Mouse (Mus musculus) myocyte (in vitro differentiated cells): ENCODE data around the gene Dnah10. TPM values are rescaled to one million over a fixed set of nuclear protein-coding genes. Genes with fewer than 3 reads are reported as not detected.

Experiments
- H3K27me3 ChIP-seq: one replicate; pipeline ENCODE4 v1.6.1; 2011; ENCODE audit not compliant: control insufficient read depth, insufficient read depth, insufficient read length
- H3K36me3 ChIP-seq: one replicate; pipeline ENCODE4 v1.6.1; 2011; ENCODE audit not compliant: control insufficient read depth, insufficient read depth
- H3K4me2 ChIP-seq: one replicate; pipeline ENCODE4 v1.6.1; 2011; ENCODE audit warnings: low read depth, control low read depth
- H3K4me3 ChIP-seq: one replicate; pipeline ENCODE4 v1.5.1; 2011; ENCODE audit warnings: mild to moderate bottlenecking, control low read depth, moderate library complexity
- H3K79me2 ChIP-seq: one replicate; pipeline ENCODE4 v1.6.1; 2011; ENCODE audit not compliant: control insufficient read depth, insufficient read depth
- H3ac ChIP-seq: one replicate; pipeline ENCODE4 v1.6.1; 2011; ENCODE audit not compliant: control insufficient read depth, insufficient read length
- CEBPB ChIP-seq: IDR thresholded peaks from 2 replicates; pipeline ENCODE4 v1.6.1; 2011; ENCODE audit warnings: mild to moderate bottlenecking, moderate library complexity; ENCODE audit not compliant: poor library complexity, insufficient read depth, severe bottlenecking
- E2F4 ChIP-seq: IDR thresholded peaks from one replicate; pipeline ENCODE4 v1.6.1; 2011; ENCODE audit warnings: mild to moderate bottlenecking, control low read depth, moderate library complexity; ENCODE audit not compliant: insufficient read depth
- MAX ChIP-seq: IDR thresholded peaks from one replicate; pipeline ENCODE4 v1.6.1; 2011; ENCODE audit warnings: low read depth, mild to moderate bottlenecking, control low read depth
- MYOD1 ChIP-seq, 3 experiments: IDR thresholded peaks; one replicate each; pipeline ENCODE4 v1.6.1; 2011; ENCODE audit warnings: control low read depth in 2 of 3, low read depth in 2 of 3, mild to moderate bottlenecking in 2 of 3, moderate library complexity in 1 of 3; ENCODE audit not compliant: insufficient read length in 2 of 3, control insufficient read depth in 1 of 3
- MYOG ChIP-seq, 3 experiments: IDR thresholded peaks; one replicate each; pipeline ENCODE4 v1.6.1; 2011; ENCODE audit warnings: control low read depth in 2 of 3, low read depth in 2 of 3, mild to moderate bottlenecking in 2 of 3; ENCODE audit not compliant: insufficient read length in 2 of 3, control insufficient read depth in 1 of 3, insufficient read depth in 1 of 3
- POLR2A ChIP-seq: IDR thresholded peaks from one replicate; pipeline ENCODE4 v1.6.1; 2011; ENCODE audit warnings: low read depth, mild to moderate bottlenecking, control low read depth, moderate library complexity; ENCODE audit not compliant: insufficient read length
- POLR2AphosphoS2 ChIP-seq: IDR thresholded peaks from one replicate; pipeline ENCODE4 v1.6.1; 2011; ENCODE audit warnings: low read depth, control low read depth; ENCODE audit not compliant: insufficient read length
- REST ChIP-seq: IDR thresholded peaks from one replicate; pipeline ENCODE4 v1.6.1; 2011; ENCODE audit warnings: mild to moderate bottlenecking, control low read depth, moderate library complexity; ENCODE audit not compliant: insufficient read depth, insufficient read length
- SRF ChIP-seq: IDR thresholded peaks from one replicate; pipeline ENCODE4 v1.6.1; 2011; ENCODE audit warnings: low read depth; ENCODE audit not compliant: control insufficient read depth, insufficient read length
- TCF12 ChIP-seq: IDR thresholded peaks from one replicate; pipeline ENCODE4 v1.6.1; 2011; ENCODE audit warnings: mild to moderate bottlenecking, control low read depth; ENCODE audit not compliant: poor library complexity, insufficient read depth, severe bottlenecking
- TCF3 ChIP-seq: IDR thresholded peaks from one replicate; pipeline ENCODE4 v1.6.1; 2011; ENCODE audit warnings: low read depth, control low read depth; ENCODE audit not compliant: insufficient read length
- USF1 ChIP-seq: IDR thresholded peaks from one replicate; pipeline ENCODE4 v1.6.1; 2011; ENCODE audit warnings: low read depth, mild to moderate bottlenecking, control low read depth, moderate library complexity
- polyA plus RNA-seq: library from polyadenylated mRNA; unstranded; fragments of >200 nt; fragmentation: generic; extraction: Trizol; gene quantifications from one replicate; pipeline ENCODE4 v1.2.1, GENCODE M21; 2012; ENCODE audit warnings: missing spikeins

The Dnah10 gene
- polyA plus RNA-seq, 1 experiment: 0.08 TPM

GRCm38 (mm10) chr5:124777178-124777709 is 52.4 kb downstream of the Dnah10 start:
- H3K36me3 ChIP-seq: no peaks in the 10 kb centered on the region
- H3K4me2 ChIP-seq: no peak overlapping the region
- no peak overlapping the region for H3K4me3 ChIP-seq

GRCm38 (mm10) chr5:124779926-124780325 is 55.0 kb downstream of the Dnah10 start:
- no peaks in the 10 kb centered on the region for H3K79me2 ChIP-seq
- no peaks in the 10 kb centered on the region for H3K36me3 ChIP-seq
- H3K4me2 ChIP-seq: no peak overlapping the region
- no peak overlapping the region for H3ac ChIP-seq
- H3K27me3 ChIP-seq: no peaks in the 10 kb centered on the region
- no peak for TF ChIP-seq MYOD1 (IDR thresholded peaks at IDR 0.05; ENCODE audit: control insufficient read depth in 1 of 3, insufficient read length in 2 of 3, low read depth in 2 of 3)
- TF ChIP-seq MAX: no peak
- TF ChIP-seq TCF12: no peak
- TF ChIP-seq MYOG (IDR thresholded peaks at IDR 0.05; ENCODE audit: control insufficient read depth in 1 of 3, insufficient read depth in 1 of 3, insufficient read length in 2 of 3, low read depth in 2 of 3): no peak
- TF ChIP-seq USF1: no peak
- TF ChIP-seq POLR2AphosphoS2: no peak
- no peak for TF ChIP-seq POLR2A
- H3K4me3 ChIP-seq: no peak overlapping the region

More at GRCm38 (mm10) chr5:124777178-124777709, 52.4 kb downstream of the Dnah10 start:
- Histone ChIP-seq H3K79me2 (no peaks in the 10 kb centered on the region), H3ac (no peak overlapping the region), H3K27me3 (no peaks in the 10 kb centered on the region)
- TF ChIP-seq USF1: no peak
- no peak for TF ChIP-seq REST
- TF ChIP-seq MYOG (IDR thresholded peaks at IDR 0.05; ENCODE audit: control insufficient read depth in 1 of 3, insufficient read depth in 1 of 3, insufficient read length in 2 of 3, low read depth in 2 of 3): peak in 1 of 3 experiments; percentile 65
- no peak for TF ChIP-seq TCF12
- TF ChIP-seq E2F4: no peak
- TF ChIP-seq POLR2AphosphoS2: no peak
- TF ChIP-seq MYOD1 (IDR thresholded peaks at IDR 0.05; ENCODE audit: control insufficient read depth in 1 of 3, insufficient read length in 2 of 3, low read depth in 2 of 3): peak in 2 of 3 experiments; percentile 58 to 74

GRCm38 (mm10) chr5:124781696-124782095 is 56.8 kb downstream of the Dnah10 start:
- H3ac ChIP-seq: no peak overlapping the region
- H3K4me2 ChIP-seq: no peak overlapping the region
- no peak overlapping the region for H3K4me3 ChIP-seq
- no peaks in the 10 kb centered on the region for H3K36me3 ChIP-seq
- H3K79me2 ChIP-seq: no peaks in the 10 kb centered on the region
- H3K27me3 ChIP-seq: no peaks in the 10 kb centered on the region
- TF ChIP-seq TCF3: no peak
- no peak for TF ChIP-seq MAX
- no peak for TF ChIP-seq MYOG (IDR thresholded peaks at IDR 0.05; ENCODE audit: control insufficient read depth in 1 of 3, insufficient read depth in 1 of 3, insufficient read length in 2 of 3, low read depth in 2 of 3)
- TF ChIP-seq MYOD1 (IDR thresholded peaks at IDR 0.05; ENCODE audit: control insufficient read depth in 1 of 3, insufficient read length in 2 of 3, low read depth in 2 of 3): no peak
- no peak for TF ChIP-seq TCF12
- TF ChIP-seq E2F4: no peak
- no peak for TF ChIP-seq POLR2A
- TF ChIP-seq REST: no peak
- TF ChIP-seq POLR2AphosphoS2: no peak
- TF ChIP-seq SRF: no peak
- TF ChIP-seq USF1: no peak
- TF ChIP-seq CEBPB: no peak

- H3K79me2 ChIP-seq: no peaks in the 10 kb centered on the region
- no peak overlapping the region for H3ac ChIP-seq
- no peak overlapping the region for H3K4me3 ChIP-seq
- H3K27me3 ChIP-seq: no peaks in the 10 kb centered on the region
- TF ChIP-seq MAX (no peak), TCF12 (no peak), CEBPB (no peak), TCF3 (no peak), SRF (no peak), POLR2A (no peak), REST (no peak), POLR2AphosphoS2 (no peak), MYOG (IDR thresholded peaks at IDR 0.05; ENCODE audit: control insufficient read depth in 1 of 3, insufficient read depth in 1 of 3, insufficient read length in 2 of 3, low read depth in 2 of 3) (no peak), USF1 (no peak), MYOD1 (IDR thresholded peaks at IDR 0.05; ENCODE audit: control insufficient read depth in 1 of 3, insufficient read length in 2 of 3, low read depth in 2 of 3) (no peak), E2F4 (no peak)
- no peaks in the 10 kb centered on the region for H3K36me3 ChIP-seq
- H3K4me2 ChIP-seq: no peak overlapping the region
These were observed 60.8 kb downstream of the Dnah10 start for GRCm38 (mm10) chr5:124785650-124786049.

- H3K4me3 ChIP-seq: no peak overlapping the region
- no peaks in the 10 kb centered on the region for H3K79me2 ChIP-seq
- H3K4me2 ChIP-seq: no peak overlapping the region
- H3K27me3 ChIP-seq: peaks cover 11% of the 10 kb centered on the region
- H3ac ChIP-seq: no peak overlapping the region
- H3K36me3 ChIP-seq: no peaks in the 10 kb centered on the region
- TF ChIP-seq MAX (no peak), TCF12 (no peak), USF1 (peak; percentile 59)
These were observed 67.2 kb downstream of the Dnah10 start for GRCm38 (mm10) chr5:124792112-124792511.
